Mouse (Mus musculus): ENCODE data around the gene 2810408A11Rik.

The 2810408A11Rik gene

GRCm38 (mm10) chr11:69849128-69849527 lies 51.7 kb downstream of the 2810408A11Rik start:
- no peak for DNase-seq (ENCODE audit: low spot score)

GRCm38 (mm10) chr11:69848021-69848420 lies 52.8 kb downstream of the 2810408A11Rik start:
- DNase-seq (ENCODE audit: low spot score), result no peak

Data from yolk sac, embryonic 10.5 days (tissue).